12 mouse cellular contexts compared by ENCODE assay signal in genomic region chr14:30855316-30855715, GRCm38 (mm10). TPM values are rescaled to one million over a fixed set of nuclear protein-coding genes. Genes with fewer than 3 reads are reported as not detected.
A peak's percentile ranks its signal among the peaks of the same experiment; 100 is the strongest.
DNase-seq lines count a peak whose midpoint lies in the region.
"Had no signal": no experiment of that assay in that cellular context is flagged by ENCODE, and none has a peak within 500 bp of the region (broad histone marks: within the 10 kb centered on the region; RNA-seq: fewer than 3 reads in every experiment).

No protein-coding gene starts in this region.

- peak; percentile 96 for DNase-seq in heart, adult 11 months
- no peak for DNase-seq in heart, postnatal 4 days
- DNase-seq in adipocyte (ENCODE audit: low spot score) (peak; percentile 51), MN1 (ENCODE audit: low spot score) (no peak)
- DNase-seq in cerebellum, adult 18-20 months: peak; percentile 62 to 69
- DNase-seq in cerebellum, postnatal 36 days: peak; percentile 50 to 56
- DNase-seq in embryo, embryonic 10.5 days (ENCODE audit: low spot score): no peak
- DNase-seq: B cell, adult 2 months; liver; right cerebral cortex, adult 18-20 months; thymus, postnatal 36 days had no signal

RNA-seq across cellular contexts. Expression of gene Mustn1, which starts 23.7 kb away (rescaled TPM):
- 1 to 10 TPM; 6.9 to 7.3 TPM for total RNA-seq in heart, postnatal 4 days (2021)

RNA-seq across cellular contexts. Expression of gene Tmem110, which starts 29.9 kb away (rescaled TPM):
- total RNA-seq in heart, postnatal 4 days (2021): 10 to 100 TPM; 14.4 to 14.7 TPM

RNA-seq across cellular contexts. Expression of gene Itih4, which starts 31.0 kb away (rescaled TPM):
- total RNA-seq in heart, postnatal 4 days (2021): 1 to 10 TPM; 1.6 to 2.5 TPM
- total RNA-seq: left cerebral cortex, postnatal 36 days had no signal

Comparison
In these comparisons a context has a peak if more than half of its experiments do, and no peak if none do; other contexts are left out.
1. DNase-seq: peak in heart, adult 11 months (single experiment), adipocyte (single experiment), cerebellum, adult 18-20 months (2 of 2) and cerebellum, postnatal 36 days (2 of 2); none in heart, postnatal 4 days (single experiment), embryo, embryonic 10.5 days (single experiment) and MN1 (single experiment).